Mouse (Mus musculus): ENCODE measurements around the gene Robo2. TPM values are rescaled to one million over a fixed set of nuclear protein-coding genes. Genes with fewer than 3 reads are reported as not detected.

Robo2 gene
- total RNA-seq, 2 experiments from 2014 or later: 2.9 to 3.5 TPM

DNA sequence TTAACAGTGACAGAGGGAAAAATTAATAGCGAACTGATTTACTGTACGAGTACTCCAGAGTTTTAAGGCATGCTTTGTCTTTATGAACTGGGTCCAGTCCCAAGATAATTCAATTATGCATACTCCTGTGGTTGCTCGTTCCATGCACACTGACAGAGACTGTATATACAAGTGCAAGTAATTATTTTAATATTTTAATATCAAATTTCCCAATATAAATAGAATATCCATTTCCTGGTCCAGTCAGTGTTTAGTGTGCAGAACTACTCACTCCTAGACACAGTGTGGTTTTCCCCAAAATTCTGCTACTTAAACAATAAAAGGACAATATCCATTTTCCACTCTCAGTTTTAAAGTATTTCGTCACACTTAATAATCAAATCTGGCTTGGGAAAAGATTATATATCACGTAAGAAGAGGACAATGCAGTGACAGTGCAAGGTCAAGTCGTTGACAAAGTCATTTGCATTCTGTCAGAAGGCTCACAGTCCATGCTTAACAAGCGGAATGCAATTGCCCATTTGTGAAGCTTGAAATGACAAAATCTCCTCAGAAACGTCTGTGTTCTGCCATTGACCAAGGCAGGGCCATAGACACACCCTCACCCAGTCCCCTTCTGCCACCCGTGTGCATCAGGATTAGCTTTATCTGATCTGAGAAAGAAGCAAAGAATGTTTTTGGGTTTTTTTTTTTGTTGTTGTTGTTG lies 89.8 kb downstream of the Robo2 start:
- no peak for DNase-seq

DNA sequence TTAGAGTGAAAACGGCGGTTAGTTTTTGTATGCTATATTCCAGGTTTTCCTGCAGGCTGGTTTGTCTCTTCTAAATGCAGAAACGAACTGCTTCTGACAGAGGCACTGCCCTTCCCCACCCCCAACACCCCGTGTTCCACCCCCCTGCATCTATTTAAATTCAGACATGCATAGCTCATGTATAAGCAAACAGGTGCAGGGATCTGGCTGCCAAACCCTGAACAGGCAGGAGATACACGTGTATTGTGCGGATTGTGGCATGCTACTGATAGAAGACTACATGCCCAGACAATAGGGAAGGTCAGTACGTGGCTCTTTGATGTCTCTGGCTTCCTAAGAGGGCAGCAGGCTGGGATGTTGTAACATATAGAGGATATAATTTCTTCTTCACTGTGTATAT lies 95.5 kb downstream of the Robo2 start:
- no peak for DNase-seq

DNA sequence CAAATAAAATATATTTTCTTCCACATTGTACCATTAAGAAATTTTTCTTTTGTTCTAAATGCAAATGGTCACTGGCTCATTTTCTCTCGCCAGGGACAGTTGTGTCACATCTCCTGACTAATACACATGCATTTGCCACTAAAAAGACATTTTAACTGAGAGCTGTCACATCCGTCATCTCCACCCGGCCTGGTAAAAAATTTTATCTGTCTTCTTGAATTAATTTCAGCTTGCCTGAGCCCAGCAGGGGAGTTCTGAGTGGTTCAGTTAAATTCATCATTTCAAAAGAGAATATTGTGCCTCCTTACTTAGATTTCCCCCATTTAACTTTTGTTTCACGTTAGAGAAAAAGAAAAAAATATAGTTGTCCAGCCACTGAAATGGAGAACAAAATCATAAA lies 98.4 kb downstream of the Robo2 start:
- no peak for DNase-seq

DNA sequence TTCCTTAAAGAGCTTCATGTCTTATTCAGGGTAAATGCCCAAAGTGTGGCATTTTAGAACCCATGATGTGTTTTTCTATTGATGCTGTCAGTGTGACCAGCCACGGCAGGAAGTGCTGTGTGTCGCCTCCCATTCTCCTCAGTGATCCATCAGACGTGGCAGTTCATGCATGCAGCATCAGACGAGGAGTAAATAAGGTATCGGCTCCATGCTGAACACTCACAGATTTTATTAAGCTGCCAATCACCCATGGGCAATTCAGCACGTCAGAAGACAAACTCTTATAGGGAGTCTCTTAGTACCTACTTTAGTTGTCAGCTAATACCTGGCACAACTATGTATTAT lies 104.1 kb downstream of the Robo2 start:
- no peak for DNase-seq

- DNase-seq: no peak
These were observed 104.6 kb downstream of the Robo2 start for GRCm38 (mm10) chr16:74306876-74307542.

DNA sequence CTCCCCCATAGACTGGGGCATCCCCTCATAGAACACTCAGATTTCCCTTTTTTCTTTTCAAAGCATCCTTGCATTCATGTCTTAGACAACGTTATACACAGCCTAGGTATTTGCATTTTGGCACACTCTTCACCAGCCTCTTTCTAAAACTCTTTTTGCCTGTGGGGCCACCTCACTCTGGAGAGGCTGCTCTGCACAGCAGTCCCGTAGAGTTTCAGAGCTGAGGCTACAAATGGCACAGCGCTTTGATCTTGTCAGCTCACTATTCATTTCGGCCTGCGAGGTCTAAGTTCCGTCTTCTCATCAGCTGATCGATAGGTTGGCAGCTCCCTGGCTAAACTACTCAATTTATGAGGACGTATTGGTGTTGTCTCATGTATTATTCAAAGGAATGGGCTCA lies 123.7 kb downstream of the Robo2 start:
- DNase-seq: no peak

DNA sequence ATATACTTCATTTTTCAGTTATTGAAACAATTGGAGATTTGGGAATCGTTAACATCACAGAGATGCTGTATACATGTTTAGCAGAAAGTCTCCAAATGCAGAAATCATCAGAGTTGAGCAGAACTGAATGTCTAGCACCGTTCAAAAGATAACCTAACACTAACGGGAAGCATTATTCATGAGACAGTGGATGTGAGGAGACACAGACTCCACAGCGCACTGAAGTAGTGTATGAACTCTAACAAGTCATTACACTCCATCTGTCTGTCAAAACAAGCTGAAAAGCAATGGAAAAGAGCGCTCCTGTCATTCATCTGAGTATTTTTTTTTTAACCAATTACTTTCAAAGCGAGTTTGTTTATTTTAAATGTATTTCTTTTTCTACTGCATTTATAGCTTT lies 129.1 kb downstream of the Robo2 start:
- no peak for DNase-seq

DNA sequence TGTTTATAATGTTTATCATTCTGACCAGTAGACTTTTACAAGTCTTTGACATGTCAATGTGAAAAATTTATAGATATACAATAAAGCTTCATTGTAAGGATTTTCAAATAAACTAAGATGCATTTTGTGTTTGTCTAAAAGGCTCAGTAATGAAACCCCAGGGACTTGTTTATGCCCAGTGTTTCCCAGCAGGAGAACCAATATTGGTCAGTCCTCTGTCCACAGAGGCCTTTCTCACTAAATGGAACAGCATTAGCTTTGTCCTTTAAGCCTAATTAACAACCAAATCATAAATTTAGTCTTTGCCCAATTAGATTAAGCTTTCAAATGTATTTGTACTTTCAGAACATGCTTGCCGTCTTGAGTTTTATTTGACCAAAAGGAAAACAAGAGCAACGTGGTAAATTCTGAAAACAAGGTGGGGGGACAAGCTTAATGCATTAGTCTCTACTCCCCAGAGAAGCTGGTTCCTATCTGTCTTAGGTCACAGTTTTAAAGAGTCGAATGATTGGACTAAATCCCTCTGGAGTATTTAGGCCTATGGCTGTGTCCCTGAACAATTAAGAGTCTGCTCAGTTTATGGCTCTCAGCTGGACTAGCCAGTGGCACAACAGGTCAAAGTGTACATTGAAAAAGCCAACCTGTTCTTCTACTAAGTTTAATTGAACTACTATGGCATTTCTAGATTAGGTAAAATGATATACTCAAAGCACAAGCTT lies 134.6 kb downstream of the Robo2 start:
- no peak for DNase-seq

DNA sequence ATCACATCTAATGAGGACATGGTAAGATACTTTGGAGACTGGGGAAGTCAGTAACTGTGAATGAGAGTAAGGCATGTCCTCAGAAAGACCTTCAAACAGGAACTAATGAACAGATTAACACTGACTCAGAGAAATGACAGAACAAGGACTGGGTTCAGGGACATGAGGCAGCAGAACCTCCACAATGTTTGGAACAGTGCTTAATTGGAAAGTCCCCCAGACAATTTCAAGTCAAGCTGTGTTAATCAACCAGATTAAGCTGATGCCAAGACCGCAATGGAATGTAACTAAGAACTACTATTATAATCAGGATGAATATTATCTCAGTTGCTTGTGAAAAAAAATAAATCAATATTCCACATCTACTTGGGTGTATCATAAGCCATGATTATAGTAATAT lies 137.0 kb downstream of the Robo2 start:
- DNase-seq: no peak

DNA sequence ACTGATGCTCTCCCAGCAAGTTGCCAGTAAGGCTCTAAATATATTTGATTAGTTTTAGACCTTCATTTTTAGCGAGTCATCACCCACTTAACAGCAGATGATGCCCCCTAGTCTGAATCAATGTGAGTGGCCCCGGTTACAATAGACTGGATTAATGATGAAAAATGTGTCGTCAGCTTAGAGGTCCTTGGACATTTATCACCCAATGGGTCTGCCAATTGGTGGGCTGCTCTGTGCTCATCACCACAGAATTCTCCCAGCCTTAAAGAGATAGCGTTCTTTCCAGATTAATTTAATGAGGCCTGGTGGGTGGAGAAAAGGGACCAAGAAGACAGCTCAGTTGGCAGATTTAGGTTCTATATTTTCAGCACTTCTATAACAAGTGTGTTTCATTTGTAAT lies 138.6 kb downstream of the Robo2 start:
- no peak for DNase-seq

DNA sequence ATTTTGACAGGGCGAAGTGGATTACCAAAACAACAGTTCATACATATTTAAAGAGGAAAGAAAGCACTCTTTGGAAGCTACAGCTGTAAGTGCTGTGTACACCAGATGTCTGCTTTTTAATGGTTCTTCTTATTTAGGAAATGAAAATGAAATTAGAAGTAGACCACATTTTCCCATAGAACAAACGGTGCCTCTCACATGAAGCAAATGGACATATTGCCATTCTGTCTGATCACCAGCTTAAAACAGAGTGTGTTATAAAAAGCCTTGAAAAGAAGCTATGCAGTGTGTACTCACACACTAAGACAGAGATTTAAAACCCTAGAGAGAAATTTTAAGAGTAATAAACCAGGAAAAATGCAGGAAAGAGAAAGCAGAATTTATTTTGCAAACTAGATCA lies 153.4 kb downstream of the Robo2 start:
- DNase-seq: no peak

GRCm38 (mm10) chr16:74244452-74244851 lies 167.2 kb downstream of the Robo2 start:
- DNase-seq: no peak

GRCm38 (mm10) chr16:74241534-74241933 lies 170.1 kb downstream of the Robo2 start:
- DNase-seq: no peak

DNA sequence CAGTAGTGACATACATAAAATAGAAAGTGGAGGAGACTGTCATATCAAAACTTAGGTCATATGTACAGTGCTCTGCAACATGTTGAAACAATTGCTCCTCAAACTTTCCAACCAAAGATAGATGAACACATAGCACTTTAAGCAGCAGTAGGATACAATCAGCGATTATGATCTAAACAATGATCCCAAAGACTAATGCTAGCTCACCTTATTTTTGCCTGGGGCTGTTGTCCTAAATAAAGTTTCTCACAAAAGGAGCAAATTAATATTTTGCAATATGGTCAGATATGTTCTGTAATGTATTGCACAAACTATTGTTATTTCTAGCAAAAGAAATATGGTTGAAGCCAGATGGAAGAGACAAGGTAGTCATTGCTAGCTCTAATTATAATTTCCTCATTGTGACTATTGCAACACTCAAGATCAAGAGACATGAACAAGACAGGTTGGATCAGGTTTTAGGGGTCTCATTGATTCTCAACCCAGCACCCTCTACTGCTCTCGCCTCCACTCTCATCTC lies 174.2 kb downstream of the Robo2 start:
- no peak for DNase-seq

GRCm38 (mm10) chr16:74234393-74235059 lies 177.1 kb downstream of the Robo2 start:
- DNase-seq: no peak

GRCm38 (mm10) chr16:74233596-74233995 lies 178.0 kb downstream of the Robo2 start:
- DNase-seq: no peak

GRCm38 (mm10) chr16:74227285-74227684 lies 184.3 kb downstream of the Robo2 start:
- DNase-seq: no peak

GRCm38 (mm10) chr16:74225423-74226272 lies 186.0 kb downstream of the Robo2 start:
- no peak for DNase-seq

GRCm38 (mm10) chr16:74222501-74222900 lies 189.1 kb downstream of the Robo2 start:
- no peak for DNase-seq

DNA sequence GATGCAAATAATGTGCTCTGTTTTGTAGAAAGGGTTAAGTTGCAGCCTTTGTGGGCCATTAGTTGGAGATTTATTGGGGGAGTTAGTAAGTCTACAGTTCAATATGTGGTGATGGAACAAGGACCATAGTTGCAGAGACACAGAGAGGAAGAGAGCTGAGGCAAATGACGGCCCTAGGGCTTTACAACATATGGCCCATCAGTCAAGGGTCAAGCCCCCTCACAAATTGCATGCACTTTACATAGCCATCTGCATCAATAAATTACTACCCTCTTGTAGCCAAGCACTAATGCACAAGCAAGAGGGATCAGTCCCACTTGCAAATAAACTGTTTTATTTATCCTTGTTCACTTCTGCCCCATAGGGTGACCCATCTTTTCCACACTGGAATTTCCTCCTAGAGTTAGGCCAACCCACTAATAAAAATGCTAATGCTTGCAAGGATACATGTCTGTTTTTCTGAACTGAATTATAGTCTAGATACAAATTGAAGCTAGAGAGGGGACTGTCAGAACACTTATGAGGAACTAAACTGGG lies 194.7 kb downstream of the Robo2 start:
- no peak for DNase-seq

DNA sequence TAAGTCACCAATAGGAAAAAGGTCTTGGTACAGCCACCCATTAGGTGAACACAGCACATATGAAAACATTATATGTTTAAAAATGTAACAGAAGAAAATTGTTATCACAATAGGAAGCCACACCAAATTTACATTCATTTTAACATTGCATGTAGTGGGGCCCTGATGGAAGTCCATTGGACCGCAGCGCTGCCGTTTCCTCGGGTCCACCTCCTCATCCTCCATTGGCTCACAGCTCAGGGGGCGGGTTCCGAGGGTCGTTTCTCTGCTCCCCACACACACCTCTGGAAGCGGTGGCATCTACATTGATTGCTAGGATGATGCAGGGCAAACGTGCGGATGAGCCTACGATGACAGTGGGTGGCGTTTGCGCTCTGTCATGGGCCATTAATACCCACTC lies 195.8 kb downstream of the Robo2 start:
- peak in 1 of 2 experiments; percentile 15 for DNase-seq

Data from adrenal gland, postnatal 36 days (tissue).